Mouse (Mus musculus): ENCODE measurements around the gene Gm6169. TPM values are rescaled to one million over a fixed set of nuclear protein-coding genes. Genes with fewer than 3 reads are reported as not detected.
"Not testable (repeated sequence)": the region's sequence is repeated elsewhere in the genome, so short reads cannot be mapped to it uniquely, and the experiment has no call there.

Gm6169 gene
- total RNA-seq, 4 experiments from 2014 or later: 0.43 to 0.87 TPM; not detected in 2

DNA sequence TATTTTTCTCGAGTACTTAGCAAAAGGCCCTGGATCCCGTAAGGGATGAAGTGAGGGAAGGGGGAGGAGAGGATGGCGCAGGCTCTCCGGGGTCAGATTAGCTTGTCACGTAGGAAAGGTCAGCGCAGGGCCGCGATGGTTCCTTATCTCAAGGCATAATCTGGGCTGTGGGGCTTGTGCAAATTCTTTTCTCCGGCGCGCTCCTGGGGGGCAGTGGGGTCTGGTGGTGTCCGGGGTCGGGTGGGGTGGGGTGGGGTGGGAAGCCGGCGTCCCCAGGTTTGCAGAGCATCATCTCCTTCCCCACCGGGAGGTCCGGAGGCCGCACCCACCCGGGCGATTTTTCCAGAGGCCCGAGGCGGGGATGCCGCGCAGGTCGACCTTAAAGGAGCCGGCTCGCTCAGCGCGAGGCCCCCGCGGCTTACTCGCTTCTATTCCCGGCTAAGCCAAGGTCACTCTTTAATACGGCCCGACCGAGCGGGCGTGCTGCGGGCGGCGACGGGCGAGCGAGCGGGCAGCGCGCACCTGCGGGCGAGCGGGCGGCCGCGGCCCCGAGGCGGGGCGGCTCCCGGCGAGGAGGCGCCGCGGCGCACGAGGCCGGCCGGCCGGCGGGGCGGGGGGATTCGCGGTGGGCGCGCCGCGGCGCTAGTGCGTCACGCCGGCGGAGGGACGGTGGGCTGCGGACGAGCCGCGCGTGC, 28.0 kb downstream of the Gm6169 start:
- DNase-seq (ENCODE audit: low spot score in 2 of 2): no peak

DNA sequence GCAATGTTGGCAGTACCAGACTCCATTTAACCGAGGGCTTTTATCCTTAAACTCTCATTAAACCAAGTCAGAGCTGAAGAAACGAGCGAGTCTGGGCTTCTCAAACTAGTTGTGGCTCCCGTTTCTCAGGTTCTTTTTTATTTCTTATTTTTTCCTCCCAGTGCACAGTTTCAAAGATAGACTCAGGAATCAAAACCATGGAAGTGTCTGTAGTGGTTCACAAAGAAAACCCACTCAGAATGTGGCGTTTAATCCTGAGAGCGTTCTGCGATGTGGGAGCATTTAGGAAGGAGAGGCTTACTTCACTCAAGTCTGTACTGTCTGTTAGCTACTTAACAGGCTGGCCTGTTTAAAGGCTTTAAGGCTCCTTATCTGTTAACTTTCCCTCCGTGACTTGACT, 30.9 kb downstream of the Gm6169 start:
- DNase-seq (ENCODE audit: low spot score in 2 of 2): no peak

- DNase-seq (ENCODE audit: low spot score in 2 of 2): no peak
Observed at GRCm38 (mm10) chr13:97067691-97068090, 31.3 kb downstream of the Gm6169 start.

DNA sequence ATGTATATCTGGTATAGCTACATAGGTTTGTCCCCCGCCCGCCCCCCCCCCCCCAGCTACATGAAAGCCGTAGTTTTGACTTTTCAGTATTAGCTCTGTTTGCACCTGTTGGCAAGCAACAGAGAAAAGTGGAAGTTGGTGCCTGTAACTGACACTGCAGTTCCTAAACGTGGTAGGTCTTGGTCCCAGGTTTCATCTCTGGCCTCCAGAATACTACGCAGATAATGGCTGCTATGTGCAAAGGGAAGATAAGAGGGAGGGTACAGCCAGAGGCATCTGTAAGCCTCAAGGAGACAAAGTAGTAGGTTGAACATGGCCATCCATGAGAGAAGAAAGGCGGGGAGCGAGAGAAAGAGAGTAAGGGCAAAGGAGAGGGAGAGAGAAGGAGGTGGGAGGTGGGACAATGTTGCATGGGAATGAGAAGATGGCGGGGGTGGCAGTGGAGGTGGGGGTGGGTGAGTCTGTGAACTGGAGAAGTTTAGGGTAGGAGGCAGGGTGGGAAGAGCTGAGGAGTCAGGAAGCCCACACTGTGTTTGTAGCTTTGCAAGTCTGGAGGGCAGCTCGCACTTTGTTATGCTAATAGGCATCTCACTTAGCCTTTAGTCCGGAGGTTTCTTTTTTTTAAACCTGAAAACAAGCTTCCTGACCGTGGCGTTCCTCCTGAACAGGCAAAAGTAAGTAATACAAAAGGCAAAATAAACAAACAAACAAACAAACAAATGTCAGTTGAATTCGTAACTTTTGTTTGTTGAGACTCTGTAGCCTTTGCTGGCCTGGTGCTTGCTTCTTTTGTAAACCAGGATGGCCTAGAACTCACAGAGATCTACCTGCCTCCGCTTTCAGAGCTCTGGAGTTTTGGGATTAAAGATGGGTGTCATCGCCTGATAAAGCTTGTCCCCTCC, 32.1 kb downstream of the Gm6169 start, which contains the start of gene Fam169a:
Gene Fam169a (plus strand): TSS at position 638 of the 902 bp plus-strand sequence.
- no peak for DNase-seq (ENCODE audit: low spot score in 2 of 2)

DNA sequence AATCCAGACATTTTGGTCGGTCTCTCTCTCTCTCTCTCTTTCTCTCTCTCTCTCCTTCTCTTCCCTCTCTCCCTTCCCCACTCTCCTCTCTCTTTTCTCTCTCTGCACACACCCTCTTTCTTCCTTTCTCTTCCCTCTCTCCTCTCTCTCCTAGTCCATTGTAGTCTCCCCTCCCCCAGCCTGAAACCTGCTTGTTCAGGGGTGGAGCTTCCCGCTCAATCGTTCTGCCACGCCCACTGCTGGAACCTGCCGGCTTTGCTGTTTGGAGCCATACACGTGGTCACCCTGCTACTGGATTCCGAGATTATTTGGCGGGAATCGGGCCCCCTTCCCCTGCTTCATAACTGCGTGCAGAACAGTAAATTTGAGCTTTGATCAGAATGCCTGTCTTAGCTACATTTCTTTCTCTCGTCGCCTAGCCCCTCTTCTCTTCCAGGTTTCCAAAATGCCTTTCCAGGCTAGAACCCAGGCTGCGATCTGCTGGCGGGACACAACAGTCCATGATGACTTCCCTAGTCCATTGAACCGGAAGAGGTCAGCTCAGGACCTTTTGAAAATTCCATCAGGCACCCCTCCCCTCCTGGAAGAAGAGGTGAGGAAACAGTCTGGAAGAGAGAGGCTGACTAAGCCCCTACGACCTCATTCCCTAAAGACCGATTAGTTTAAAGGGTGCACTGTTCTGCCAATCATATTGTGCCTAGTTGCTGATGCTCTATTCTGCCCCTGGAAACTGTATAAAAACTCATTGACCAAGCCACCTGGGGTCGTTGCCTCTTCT, 34.0 kb downstream of the Gm6169 start:
- DNase-seq (ENCODE audit: low spot score in 2 of 2): not testable (repeated sequence)

DNA sequence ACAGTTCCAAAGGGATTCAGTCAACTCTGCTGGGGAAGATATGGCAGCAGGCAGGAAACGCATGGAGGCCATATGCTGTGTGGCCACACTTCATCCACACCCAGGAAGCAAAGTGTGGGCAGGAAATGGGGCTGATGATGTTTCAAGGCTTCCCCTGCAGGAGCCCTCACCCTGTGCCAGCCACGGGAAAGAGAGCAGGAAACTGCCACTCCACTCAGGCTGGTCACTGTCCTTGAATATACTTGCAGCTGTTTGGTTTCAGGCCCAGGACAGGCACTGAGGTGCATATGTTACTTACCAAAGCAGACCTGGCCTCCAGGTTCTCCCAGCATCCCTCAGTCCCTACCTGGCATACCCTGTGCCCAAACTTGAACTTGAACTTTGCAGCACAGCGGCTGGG, 34.6 kb downstream of the Gm6169 start:
- no peak for DNase-seq (ENCODE audit: low spot score in 2 of 2)

DNA sequence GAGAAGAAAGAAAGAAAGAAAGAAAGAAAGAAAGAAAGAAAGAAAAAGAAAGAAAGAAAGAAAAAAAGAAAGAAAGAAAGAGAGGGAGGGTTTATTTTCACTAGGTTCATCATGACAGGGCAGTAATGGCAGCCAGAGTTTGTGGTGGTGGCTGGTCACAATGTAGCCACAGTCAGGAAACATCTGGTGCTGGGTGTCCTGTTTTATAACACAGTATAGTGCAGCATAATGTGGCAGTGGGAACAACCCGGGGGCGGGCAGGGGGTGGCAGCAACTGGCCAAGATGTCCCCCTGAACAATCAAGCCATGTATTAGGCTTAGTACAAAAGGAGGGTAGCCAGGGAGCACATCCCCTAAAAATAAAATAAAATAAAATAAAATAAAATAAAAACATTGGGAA, 35.6 kb downstream of the Gm6169 start:
- no peak for DNase-seq (ENCODE audit: low spot score in 2 of 2)

DNA sequence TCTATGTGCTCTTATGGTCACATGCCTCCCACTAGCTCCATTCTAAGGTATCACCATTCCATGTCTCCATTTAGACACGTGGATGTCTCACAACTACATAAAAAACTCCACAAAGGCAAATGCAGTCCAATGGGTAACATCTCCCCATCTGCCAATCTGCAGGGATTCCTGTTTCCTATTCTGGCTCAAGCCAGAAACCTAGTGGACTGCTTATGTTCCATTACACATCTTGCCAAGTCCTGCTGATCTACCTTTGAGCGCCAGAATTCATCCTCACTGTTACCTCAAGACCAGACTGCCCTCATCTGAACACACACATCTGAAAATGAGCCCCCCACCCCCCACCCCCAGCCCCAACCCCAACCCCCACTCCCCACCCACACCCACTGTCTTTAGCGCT, 36.9 kb downstream of the Gm6169 start:
- DNase-seq (ENCODE audit: low spot score in 2 of 2): no peak

DNA sequence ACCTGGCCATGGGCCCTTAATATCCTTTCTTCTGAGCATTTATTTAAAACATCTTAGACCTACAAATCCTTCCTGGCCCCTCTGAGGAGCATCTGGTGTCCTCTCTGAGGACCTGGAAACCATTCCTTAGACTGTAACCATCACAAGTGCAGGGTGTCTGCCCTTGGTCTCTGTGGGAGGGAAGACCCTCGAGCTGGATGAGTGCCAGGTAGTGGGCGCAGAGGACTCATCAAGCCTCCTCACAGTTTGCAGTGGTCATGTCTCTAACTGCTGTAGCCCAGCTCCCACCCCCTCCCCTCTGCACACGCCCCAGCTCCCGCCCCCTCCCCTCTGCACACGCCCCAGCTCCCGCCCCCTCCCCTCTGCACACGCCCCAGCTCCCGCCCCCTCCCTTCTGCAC, 38.7 kb downstream of the Gm6169 start:
- no peak for DNase-seq (ENCODE audit: low spot score in 2 of 2)

GRCm38 (mm10) chr13:97059746-97060145, 39.3 kb downstream of the Gm6169 start:
- no peak for DNase-seq (ENCODE audit: low spot score in 2 of 2)

GRCm38 (mm10) chr13:97057817-97058216, 41.2 kb downstream of the Gm6169 start:
- DNase-seq (ENCODE audit: low spot score in 2 of 2): no peak

DNA sequence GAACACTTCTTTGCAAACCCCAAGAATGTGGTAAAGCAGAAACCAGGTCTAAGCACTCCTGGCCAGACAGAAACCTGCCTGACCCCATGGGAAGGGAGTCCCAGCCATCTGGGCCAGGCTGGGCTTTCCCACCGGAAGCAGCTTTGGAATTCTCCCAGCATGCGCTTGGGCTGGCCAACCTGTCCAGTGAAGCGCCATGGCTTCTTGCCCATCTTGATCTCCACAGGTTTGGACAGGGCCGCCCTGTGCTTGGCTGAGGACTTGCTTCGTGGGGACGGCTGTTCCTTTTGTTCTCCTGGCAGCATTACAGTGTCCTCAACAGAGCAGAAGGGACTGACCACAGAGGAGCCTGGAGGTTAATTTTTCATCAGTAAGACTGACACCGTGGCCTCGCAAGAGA, 45.2 kb downstream of the Gm6169 start:
- DNase-seq (ENCODE audit: low spot score in 2 of 2): no peak

GRCm38 (mm10) chr13:97052667-97053066, 46.4 kb downstream of the Gm6169 start:
- peak; percentile 33 to 76 for DNase-seq (ENCODE audit: low spot score in 2 of 2)

DNA sequence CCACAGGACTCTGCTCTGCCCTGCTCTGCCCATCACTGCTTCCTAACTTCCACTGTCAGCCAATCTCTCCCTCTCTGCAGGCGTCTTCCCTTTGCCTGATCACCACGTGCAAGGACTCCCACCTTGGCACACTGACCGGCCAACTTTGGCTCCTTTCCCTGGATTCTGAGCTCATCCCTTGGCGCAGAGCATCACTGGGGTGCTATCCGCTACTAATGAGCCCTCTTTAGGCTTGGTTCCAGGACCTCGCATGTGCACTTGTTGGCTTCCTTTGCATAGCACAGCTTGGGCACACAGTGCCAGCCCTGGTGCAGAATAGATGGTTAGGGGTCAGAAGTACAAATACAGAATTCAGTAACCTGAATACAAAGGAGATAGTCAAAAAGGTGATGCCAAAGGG, 47.9 kb downstream of the Gm6169 start:
- peak in 1 of 2 experiments; percentile 41 for DNase-seq (ENCODE audit: low spot score in 2 of 2)

Other genes with a start within 250 kb of the Gm6169 start
- gene Gcnt4, start 174.5 kb downstream of the Gm6169 start, total RNA-seq (2022): 1 to 10 TPM; 3.8 to 4.3 (median 4.0) TPM
- gene 1700029F12Rik, start 64.9 kb downstream of the Gm6169 start, total RNA-seq (2022): not detected
- gene Fam169a, start 32.0 kb downstream of the Gm6169 start, total RNA-seq (2022): 10 to 100 TPM; 38.5 to 43.1 (median 40.1) TPM
- gene Gfm2, start 38.7 kb upstream of the Gm6169 start, total RNA-seq (2022): 10 to 100 TPM; 24.0 to 36.5 (median 30.5) TPM
- gene Nsa2, start 38.7 kb upstream of the Gm6169 start, total RNA-seq (2022): 10 to 100 TPM; 33.2 to 55.1 (median 44.1) TPM
- gene Hexb, start 99.1 kb upstream of the Gm6169 start, total RNA-seq (2022): 100 to 1,000 TPM; 114 to 546 (median 290) TPM
- gene Enc1, start 141.9 kb upstream of the Gm6169 start, total RNA-seq (2022): 100 to 1,000 TPM; 584 to 717 (median 649) TPM

All from layer of hippocampus, adult 8-10 months (tissue).